Mouse (Mus musculus): ENCODE measurements around the gene Acbd6. TPM values are rescaled to one million over a fixed set of nuclear protein-coding genes. Genes with fewer than 3 reads are reported as not detected.

Acbd6 gene
- polyA plus RNA-seq, 1 experiment from 2014 or later, result 91.8 TPM

DNA sequence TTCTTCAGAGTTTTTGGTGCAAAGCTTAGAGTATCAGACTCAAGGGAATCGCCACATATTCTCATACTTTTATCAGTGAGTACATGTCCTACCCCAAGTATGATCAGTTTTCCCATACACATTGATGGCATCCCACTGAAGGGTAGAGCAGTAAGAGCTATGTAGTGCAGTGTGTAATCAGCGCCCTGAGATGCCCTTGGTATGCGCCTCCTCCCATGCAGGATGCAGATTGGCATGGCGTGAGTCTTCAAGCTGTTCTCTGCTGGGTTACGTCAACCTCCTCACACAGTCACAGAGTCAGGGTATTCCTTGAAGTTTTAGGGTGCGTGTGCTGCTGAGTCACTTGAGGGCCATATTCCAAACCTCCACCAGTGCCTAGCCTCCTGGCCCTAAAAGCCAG, 134.3 kb downstream of the Acbd6 start:
- no peaks in the 10 kb centered on the region for H3K27me3 ChIP-seq (ENCODE audit: control insufficient read depth, insufficient read depth, low read length)
- no peak for ATAC-seq (ENCODE audit: low FRiP score, low TSS enrichment)
- 91% methylated on average over 6 of the region's 6 CpGs for WGBS
- H3K4me2 ChIP-seq (ENCODE audit: low read length), result no peak overlapping the region
- no peak overlapping the region for H3K4me3 ChIP-seq (replicated peaks; ENCODE audit: low read depth, low read length)
- DNase-seq, result no peak
- H3K27ac ChIP-seq (replicated peaks; ENCODE audit: low read depth, low read length), result no peak overlapping the region
- H3K9ac ChIP-seq (replicated peaks; ENCODE audit: low read length), result no peak overlapping the region
- no peaks in the 10 kb centered on the region for H3K36me3 ChIP-seq (ENCODE audit: control insufficient read depth, insufficient read depth, low read length)
- H3K9me3 ChIP-seq (ENCODE audit: control insufficient read depth, low read length), result no peaks in the 10 kb centered on the region
- peaks cover 11% of the 10 kb centered on the region; the same call in 1 of the 2 replicates for H3K4me1 ChIP-seq (ENCODE audit: control insufficient read depth, insufficient read depth, low read length)

GRCm38 (mm10) chr1:155693026-155693425, 135.1 kb downstream of the Acbd6 start:
- ATAC-seq (ENCODE audit: low FRiP score, low TSS enrichment) (no peak), DNase-seq (no peak)
- Histone ChIP-seq H3K4me1 (ENCODE audit: control insufficient read depth, insufficient read depth, low read length) (peaks cover 11% of the 10 kb centered on the region; the same call in 1 of the 2 replicates), H3K9ac (replicated peaks; ENCODE audit: low read length) (no peak overlapping the region), H3K27me3 (ENCODE audit: control insufficient read depth, insufficient read depth, low read length) (no peaks in the 10 kb centered on the region), H3K4me3 (replicated peaks; ENCODE audit: low read depth, low read length) (no peak overlapping the region), H3K4me2 (ENCODE audit: low read length) (no peak overlapping the region), H3K27ac (replicated peaks; ENCODE audit: low read depth, low read length) (no peak overlapping the region), H3K9me3 (ENCODE audit: control insufficient read depth, low read length) (no peaks in the 10 kb centered on the region), H3K36me3 (ENCODE audit: control insufficient read depth, insufficient read depth, low read length) (no peaks in the 10 kb centered on the region)
- 62% methylated on average over 11 of the region's 11 CpGs for WGBS

DNA sequence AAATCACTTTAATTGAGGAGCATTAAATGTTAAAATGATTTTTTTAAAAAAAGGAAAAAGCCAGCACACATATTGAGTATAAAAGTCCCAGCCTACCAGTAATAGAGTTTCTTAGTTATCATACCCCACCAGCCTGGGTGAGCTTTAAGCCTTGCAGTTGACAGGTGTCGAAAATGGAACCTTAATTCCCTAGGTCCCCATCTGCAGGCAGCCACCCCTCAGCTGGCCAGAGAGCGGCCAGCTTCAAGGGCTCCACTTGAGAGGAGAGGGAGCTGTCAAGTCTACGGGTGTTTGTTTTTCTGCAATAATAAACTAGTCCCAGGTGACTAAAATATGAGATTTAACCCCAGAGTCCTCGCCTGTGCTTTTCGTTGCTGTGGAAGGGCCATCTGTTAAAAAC, 135.5 kb downstream of the Acbd6 start:
- H3K27me3 ChIP-seq (ENCODE audit: control insufficient read depth, insufficient read depth, low read length), result no peaks in the 10 kb centered on the region
- no peak overlapping the region for H3K9ac ChIP-seq (replicated peaks; ENCODE audit: low read length)
- H3K36me3 ChIP-seq (ENCODE audit: control insufficient read depth, insufficient read depth, low read length), result no peaks in the 10 kb centered on the region
- H3K4me3 ChIP-seq (replicated peaks; ENCODE audit: low read depth, low read length), result no peak overlapping the region
- no peaks in the 10 kb centered on the region for H3K9me3 ChIP-seq (ENCODE audit: control insufficient read depth, low read length)
- H3K27ac ChIP-seq (replicated peaks; ENCODE audit: low read depth, low read length), result no peak overlapping the region
- DNase-seq, result peak; percentile 21
- H3K4me1 ChIP-seq (ENCODE audit: control insufficient read depth, insufficient read depth, low read length), result peaks cover 15% of the 10 kb centered on the region; the same call in 1 of the 2 replicates
- ATAC-seq (ENCODE audit: low FRiP score, low TSS enrichment), result no peak
- WGBS, result 33% methylated on average over 5 of the region's 5 CpGs
- no peak overlapping the region for H3K4me2 ChIP-seq (ENCODE audit: low read length)

- no peak for DNase-seq
- no peak for ATAC-seq (ENCODE audit: low FRiP score, low TSS enrichment)
Observed at GRCm38 (mm10) chr1:155698373-155699159, 140.6 kb downstream of the Acbd6 start.

DNA sequence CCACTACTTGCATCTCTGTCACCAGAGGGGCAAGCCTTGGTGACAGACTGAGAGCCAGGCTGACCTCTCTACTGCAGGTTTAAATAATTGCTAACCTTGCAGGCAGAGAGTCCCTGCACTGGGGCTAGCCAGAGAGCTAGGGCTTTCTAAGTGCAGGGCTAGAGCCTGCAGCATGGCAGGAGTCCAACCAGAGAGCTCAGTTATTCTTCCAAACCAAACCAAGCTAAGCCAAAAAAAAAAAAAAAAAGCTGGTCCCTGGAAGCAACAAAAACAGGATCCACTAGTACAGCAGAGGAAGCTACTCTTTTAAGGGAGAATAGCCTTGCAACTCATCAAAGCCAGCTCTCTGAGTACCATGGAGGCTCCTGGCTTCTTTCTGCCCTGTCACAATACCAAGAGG, 143.0 kb downstream of the Acbd6 start:
- Histone ChIP-seq H3K9me3 (ENCODE audit: control insufficient read depth, low read length) (no peaks in the 10 kb centered on the region), H3K27ac (replicated peaks; ENCODE audit: low read depth, low read length) (no peak overlapping the region), H3K36me3 (ENCODE audit: control insufficient read depth, insufficient read depth, low read length) (no peaks in the 10 kb centered on the region), H3K4me1 (ENCODE audit: control insufficient read depth, insufficient read depth, low read length) (peaks cover 8% of the 10 kb centered on the region; the same call in 1 of the 2 replicates), H3K4me3 (replicated peaks; ENCODE audit: low read depth, low read length) (no peak overlapping the region), H3K27me3 (ENCODE audit: control insufficient read depth, insufficient read depth, low read length) (no peaks in the 10 kb centered on the region), H3K4me2 (ENCODE audit: low read length) (no peak overlapping the region), H3K9ac (replicated peaks; ENCODE audit: low read length) (no peak overlapping the region)
- DNase-seq, result no peak
- ATAC-seq (ENCODE audit: low FRiP score, low TSS enrichment), result no peak

More at GRCm38 (mm10) chr1:155698373-155699159, 140.6 kb downstream of the Acbd6 start:
- WGBS, result 67% methylated on average over 17 of the region's 17 CpGs
- no peaks in the 10 kb centered on the region for H3K9me3 ChIP-seq (ENCODE audit: control insufficient read depth, low read length)
- H3K27ac ChIP-seq (replicated peaks; ENCODE audit: low read depth, low read length), result no peak overlapping the region
- H3K4me1 ChIP-seq (ENCODE audit: control insufficient read depth, insufficient read depth, low read length), result peaks cover 9% of the 10 kb centered on the region; the same call in 1 of the 2 replicates
- no peaks in the 10 kb centered on the region for H3K36me3 ChIP-seq (ENCODE audit: control insufficient read depth, insufficient read depth, low read length)
- no peak overlapping the region for H3K4me3 ChIP-seq (replicated peaks; ENCODE audit: low read depth, low read length)
- H3K4me2 ChIP-seq (ENCODE audit: low read length), result no peak overlapping the region
- no peaks in the 10 kb centered on the region for H3K27me3 ChIP-seq (ENCODE audit: control insufficient read depth, insufficient read depth, low read length)
- no peak overlapping the region for H3K9ac ChIP-seq (replicated peaks; ENCODE audit: low read length)

DNA sequence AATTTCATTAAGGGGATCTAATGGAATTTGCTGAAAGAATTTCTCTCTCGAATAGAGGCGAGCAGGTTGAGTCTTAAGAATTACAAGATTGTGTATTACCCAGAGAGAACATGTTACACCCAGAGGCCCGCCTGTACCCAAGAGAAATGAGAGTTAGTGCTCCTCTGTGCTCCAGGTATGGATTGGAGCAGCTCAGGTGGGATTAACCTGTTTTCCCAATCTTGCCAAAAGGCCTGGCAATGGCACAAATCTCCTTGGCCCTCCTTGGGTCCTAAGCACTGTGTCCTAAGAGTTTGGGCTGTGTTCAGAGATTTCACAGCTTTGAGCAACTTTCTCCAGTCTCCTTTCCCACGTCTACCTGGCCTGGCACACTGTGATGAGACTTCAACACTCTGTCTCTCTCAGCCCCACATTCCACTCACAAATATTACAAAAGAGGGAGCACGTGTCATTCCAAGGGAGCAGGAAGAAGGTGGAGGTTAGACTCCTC, 145.3 kb downstream of the Acbd6 start:
- Histone ChIP-seq H3K4me1 (ENCODE audit: control insufficient read depth, insufficient read depth, low read length) (peaks cover 7% of the 10 kb centered on the region; the same call in 1 of the 2 replicates), H3K27me3 (ENCODE audit: control insufficient read depth, insufficient read depth, low read length) (no peaks in the 10 kb centered on the region), H3K9me3 (ENCODE audit: control insufficient read depth, low read length) (no peaks in the 10 kb centered on the region), H3K4me3 (replicated peaks; ENCODE audit: low read depth, low read length) (no peak overlapping the region), H3K9ac (replicated peaks; ENCODE audit: low read length) (no peak overlapping the region), H3K27ac (replicated peaks; ENCODE audit: low read depth, low read length) (no peak overlapping the region), H3K4me2 (ENCODE audit: low read length) (no peak overlapping the region), H3K36me3 (ENCODE audit: control insufficient read depth, insufficient read depth, low read length) (no peaks in the 10 kb centered on the region)
- WGBS, result 84% methylated on average over 5 of the region's 5 CpGs
- no peak for ATAC-seq (ENCODE audit: low FRiP score, low TSS enrichment)
- no peak for DNase-seq

DNA sequence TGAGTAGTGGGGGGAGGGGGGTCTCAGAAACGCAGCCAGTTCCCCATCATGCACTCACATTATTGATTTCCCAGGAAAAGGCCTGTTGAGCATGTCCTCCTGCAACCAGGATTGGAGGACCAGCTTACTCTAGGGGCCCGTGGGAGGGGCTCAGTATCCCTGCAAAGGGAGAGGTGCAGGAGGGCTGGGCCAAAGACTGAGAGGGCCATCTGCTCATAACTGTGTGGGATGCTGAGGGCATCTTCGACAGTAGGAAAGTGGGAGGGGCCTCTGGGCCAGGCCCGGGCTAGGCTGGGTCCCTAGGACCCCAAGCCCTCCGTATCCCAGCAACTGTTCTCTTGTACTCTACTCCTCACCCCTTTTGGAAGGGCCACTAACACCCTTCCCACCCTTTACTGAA, 146.3 kb downstream of the Acbd6 start:
- WGBS, result 59% methylated on average over 5 of the region's 5 CpGs

GRCm38 (mm10) chr1:155713306-155713705, 155.4 kb downstream of the Acbd6 start:
- Histone ChIP-seq H3K4me3 (replicated peaks; ENCODE audit: low read depth, low read length) (no peak overlapping the region), H3K9me3 (ENCODE audit: control insufficient read depth, low read length) (no peaks in the 10 kb centered on the region), H3K4me1 (ENCODE audit: control insufficient read depth, insufficient read depth, low read length) (peaks cover 7% of the 10 kb centered on the region; the same call in 1 of the 2 replicates), H3K27ac (replicated peaks; ENCODE audit: low read depth, low read length) (no peak overlapping the region), H3K27me3 (ENCODE audit: control insufficient read depth, insufficient read depth, low read length) (no peaks in the 10 kb centered on the region), H3K4me2 (ENCODE audit: low read length) (no peak overlapping the region), H3K9ac (replicated peaks; ENCODE audit: low read length) (no peak overlapping the region), H3K36me3 (ENCODE audit: control insufficient read depth, insufficient read depth, low read length) (no peaks in the 10 kb centered on the region)
- DNase-seq (no peak), ATAC-seq (ENCODE audit: low FRiP score, low TSS enrichment) (no peak)
- 59% methylated on average over 2 of the region's 2 CpGs for WGBS

More for the DNA sequence above, 146.3 kb downstream of the Acbd6 start:
- Histone ChIP-seq H3K4me3 (replicated peaks; ENCODE audit: low read depth, low read length) (no peak overlapping the region), H3K9ac (replicated peaks; ENCODE audit: low read length) (no peak overlapping the region), H3K4me2 (ENCODE audit: low read length) (no peak overlapping the region), H3K27ac (replicated peaks; ENCODE audit: low read depth, low read length) (no peak overlapping the region), H3K9me3 (ENCODE audit: control insufficient read depth, low read length) (no peaks in the 10 kb centered on the region), H3K27me3 (ENCODE audit: control insufficient read depth, insufficient read depth, low read length) (no peaks in the 10 kb centered on the region), H3K4me1 (ENCODE audit: control insufficient read depth, insufficient read depth, low read length) (0 out of 2 replicates have a peak, but pooled peaks cover under 1% of the 10 kb centered on the region), H3K36me3 (ENCODE audit: control insufficient read depth, insufficient read depth, low read length) (no peaks in the 10 kb centered on the region)
- peak; percentile 55; the same call in 1 of the 2 replicates for ATAC-seq (ENCODE audit: low FRiP score, low TSS enrichment)
- DNase-seq, result no peak

DNA sequence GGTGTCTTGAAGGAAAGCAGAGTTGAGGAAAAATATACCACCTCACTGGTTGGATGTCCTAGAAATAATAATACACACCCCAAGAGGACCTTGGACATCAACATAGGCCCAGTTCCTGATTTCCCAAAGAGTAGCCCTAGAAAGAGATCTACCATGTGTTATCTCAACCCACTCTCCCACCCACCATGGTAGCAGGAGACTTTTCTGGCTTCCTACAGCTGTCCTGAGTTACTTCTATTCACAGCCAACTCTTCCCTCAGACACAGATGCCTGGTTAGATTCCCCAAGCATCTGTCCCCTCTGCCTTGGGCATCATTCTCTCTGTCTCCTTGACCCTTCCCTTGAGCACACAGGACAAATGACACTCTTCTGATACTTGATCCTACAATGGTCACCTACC, 157.4 kb downstream of the Acbd6 start:
- DNase-seq (no peak), ATAC-seq (ENCODE audit: low FRiP score, low TSS enrichment) (no peak)
- no peak overlapping the region for H3K4me3 ChIP-seq (replicated peaks; ENCODE audit: low read depth, low read length)
- H3K9ac ChIP-seq (replicated peaks; ENCODE audit: low read length), result no peak overlapping the region
- no peaks in the 10 kb centered on the region for H3K36me3 ChIP-seq (ENCODE audit: control insufficient read depth, insufficient read depth, low read length)
- no peak overlapping the region for H3K27ac ChIP-seq (replicated peaks; ENCODE audit: low read depth, low read length)
- H3K4me2 ChIP-seq (ENCODE audit: low read length), result no peak overlapping the region
- peaks cover 7% of the 10 kb centered on the region; the same call in 1 of the 2 replicates for H3K4me1 ChIP-seq (ENCODE audit: control insufficient read depth, insufficient read depth, low read length)
- H3K9me3 ChIP-seq (ENCODE audit: control insufficient read depth, low read length), result no peaks in the 10 kb centered on the region
- no peaks in the 10 kb centered on the region for H3K27me3 ChIP-seq (ENCODE audit: control insufficient read depth, insufficient read depth, low read length)

Measured in midbrain, embryonic 14.5 days (tissue).